Mouse (Mus musculus) stomach, postnatal 0 days (tissue): ENCODE results near the gene Xpo4. TPM values are rescaled to one million over a fixed set of nuclear protein-coding genes. Genes with fewer than 3 reads are reported as not detected.

Experiments used
- ATAC-seq: fragments of 200-750 bp; cut with Nextera tagmentation; 2 replicates; pipeline ENCODE4 v1.8.0; 2017; ENCODE audit not compliant: low FRiP score, low TSS enrichment
- DNase-seq: peaks from one replicate; pipeline ENCODE4 v3.0.0-alpha.2; 2016; ENCODE audit warnings: low spot score
- H3K27ac ChIP-seq: fragments of 300-500 bp; sonication (generic); replicated peaks from 2 replicates; pipeline ENCODE4 v1.5.1; 2014; ENCODE audit warnings: mild to moderate bottlenecking, control low read depth
- H3K27me3 ChIP-seq: fragments of 300-500 bp; sonication (generic); 2 replicates; pipeline ENCODE4 v1.6.1; 2014; ENCODE audit warnings: low read length; ENCODE audit not compliant: control insufficient read depth, insufficient read depth
- H3K36me3 ChIP-seq: fragments of 300-500 bp; sonication (generic); 2 replicates; pipeline ENCODE4 v1.6.1; 2014; ENCODE audit warnings: low read length, mixed read lengths; ENCODE audit not compliant: control insufficient read depth, insufficient read depth
- H3K4me1 ChIP-seq: fragments of 300-500 bp; sonication (generic); replicated peaks from 2 replicates; pipeline ENCODE4 v1.6.1; 2014; ENCODE audit warnings: antibody characterized with exemption; ENCODE audit not compliant: control insufficient read depth, insufficient read depth
- H3K4me2 ChIP-seq: fragments of 300-500 bp; sonication (generic); replicated peaks from 2 replicates; pipeline ENCODE4 v1.6.1; 2014; ENCODE audit warnings: low read depth, mild to moderate bottlenecking, control low read depth, moderate library complexity
- H3K4me3 ChIP-seq: fragments of 300-500 bp; sonication (generic); 2 replicates; pipeline ENCODE4 v1.5.1; 2014; ENCODE audit warnings: low read depth, low read length, control low read depth
- H3K9ac ChIP-seq: fragments of 300-500 bp; sonication (generic); 2 replicates; pipeline ENCODE4 v1.6.1; 2014; ENCODE audit warnings: mild to moderate bottlenecking, low read length, control low read depth, mixed read lengths
- H3K9me3 ChIP-seq: fragments of 300-500 bp; sonication (generic); 2 replicates; pipeline ENCODE4 v1.6.1; 2016; ENCODE audit warnings: low read length; ENCODE audit not compliant: control insufficient read depth
- CTCF ChIP-seq: IDR thresholded peaks from 2 replicates; pipeline ENCODE4 v1.5.1; 2016; ENCODE audit warnings: antibody characterized with exemption, low read depth, mild to moderate bottlenecking, moderate library complexity
- EP300 ChIP-seq: optimal IDR thresholded peaks from 2 replicates; pipeline ENCODE3; 2016; ENCODE audit warnings: antibody characterized with exemption
- WGBS: fragments of 180-500 bp; shearing (Covaris S2); extraction: QIAGEN DNeasy Blood & Tissue Kit; methylation state at CpG from one replicate; pipeline ENCODE4 v1.1.7; 2014; 5-methylcytosine and 5-hydroxymethylcytosine counted together
- polyA plus RNA-seq: library from polyadenylated mRNA; unstranded; fragments of >200 nt; fragmentation: Nextera tagmentation; extraction: Ambion mirVana; gene quantifications from 2 replicates; pipeline ENCODE4 v1.2.1, GENCODE M21; 2015

Gene Xpo4
- polyA plus RNA-seq, 1 experiment from 2014 or later: 7.9 TPM

DNA sequence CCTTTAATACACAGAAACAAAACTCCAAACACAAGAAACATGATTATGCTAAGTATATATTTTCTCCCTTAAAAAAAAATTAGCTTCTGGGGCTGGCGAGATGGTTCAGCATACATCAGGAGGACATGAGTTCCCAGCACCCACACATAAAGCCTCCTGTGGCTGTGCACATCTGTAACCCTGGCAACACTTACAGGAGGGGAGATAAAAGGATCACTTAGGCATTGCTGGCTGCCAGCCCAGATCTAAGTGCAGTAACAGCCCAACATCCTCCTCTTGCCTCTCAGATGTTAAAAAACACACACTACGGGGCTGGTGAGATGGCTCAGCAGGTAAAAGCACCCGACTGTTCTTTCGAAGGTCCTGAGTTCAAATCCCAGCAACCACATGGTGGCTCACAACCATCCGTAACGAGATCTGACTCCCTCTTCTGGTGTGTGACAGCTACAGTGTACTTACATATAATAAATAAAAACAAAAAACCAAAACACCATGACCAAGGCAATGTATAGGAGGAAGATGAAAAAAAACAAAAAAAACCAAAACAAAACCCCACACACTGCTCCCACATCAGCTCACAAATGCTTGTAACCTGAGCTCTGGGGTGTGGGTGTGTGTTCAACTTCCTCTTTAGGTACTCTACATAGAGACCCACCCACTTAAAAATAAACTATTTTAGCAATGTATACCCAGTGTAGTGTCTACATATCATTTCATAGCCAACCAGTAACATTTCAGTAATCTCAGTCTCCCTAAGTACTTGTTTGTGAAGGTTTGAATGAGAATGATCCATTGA is 90.2 kb downstream of the Xpo4 start:
- Histone ChIP-seq H3K4me3 (no peak overlapping the region), H3K27me3 (no peaks in the 10 kb centered on the region), H3K4me1 (no peaks in the 10 kb centered on the region), H3K9me3 (no peaks in the 10 kb centered on the region), H3K4me2 (no peak overlapping the region), H3K9ac (no peak overlapping the region), H3K27ac (no peak overlapping the region), H3K36me3 (0 out of 2 replicates have a peak, but pooled peaks cover 2% of the 10 kb centered on the region)
- ATAC-seq (no peak), DNase-seq (no peak)
- WGBS: 82% methylated on average over 6 of the region's 6 CpGs
- TF ChIP-seq EP300: no peak
- TF ChIP-seq CTCF: no peak

DNA sequence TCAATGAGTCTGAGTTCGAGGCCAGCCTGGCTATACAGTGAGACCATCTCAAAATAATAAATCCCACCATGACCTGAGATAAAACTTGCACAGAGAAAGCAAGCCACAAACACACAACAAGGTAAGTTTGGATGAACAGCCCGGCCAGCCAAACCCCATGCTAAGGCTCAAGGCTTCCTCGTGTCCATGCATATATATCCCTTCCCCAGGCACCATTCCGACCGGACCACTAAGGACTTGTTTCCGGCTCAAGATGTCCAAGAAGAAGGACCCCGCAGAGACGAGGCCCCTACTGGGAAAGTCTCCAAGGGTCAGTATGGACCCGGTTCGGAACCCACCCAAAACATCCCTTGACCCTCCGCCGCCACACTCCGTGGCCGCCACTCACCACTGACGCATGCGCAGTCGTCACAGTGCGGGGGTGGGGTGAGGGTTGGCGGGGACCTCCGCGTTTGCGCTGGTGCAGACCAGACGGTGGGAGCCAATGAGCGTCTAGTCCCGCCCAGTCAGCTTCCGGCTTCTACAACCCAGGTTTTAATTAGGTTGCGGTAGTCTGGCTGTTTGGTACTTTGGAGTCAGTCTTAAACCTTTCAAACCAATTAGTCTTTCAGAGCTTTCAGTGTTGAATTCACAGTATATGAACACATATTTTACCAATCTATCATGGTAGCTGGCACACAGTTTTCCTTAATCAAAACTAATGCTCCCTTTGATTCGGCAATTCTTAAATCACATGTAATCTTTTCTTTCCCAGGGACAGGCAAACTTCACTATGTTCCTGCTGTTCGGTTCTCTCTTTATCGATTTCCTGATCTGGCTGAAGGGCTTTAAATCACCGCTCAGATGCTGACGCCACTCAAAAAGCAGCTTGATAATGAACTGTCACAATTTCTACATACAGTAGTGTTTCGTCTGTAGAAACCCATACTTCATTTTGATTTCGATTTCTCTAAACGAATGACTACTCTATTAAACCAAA is 93.8 kb downstream of the Xpo4 start, which contains the start of gene Eef1akmt1:
Eef1akmt1 (minus strand) TSS at position 458 of the 979 bp plus-strand sequence.
- 7% methylated on average over 35 of the region's 35 CpGs for WGBS
- no peaks in the 10 kb centered on the region for H3K36me3 ChIP-seq
- peak within 1 kb of the TSS; percentile 62 for H3K4me3 ChIP-seq
- no peaks in the 10 kb centered on the region for H3K4me1 ChIP-seq
- H3K9me3 ChIP-seq: no peaks in the 10 kb centered on the region
- DNase-seq: peak; percentile 96
- peak; percentile 99 for ATAC-seq
- H3K4me2 ChIP-seq: peak within 1 kb of the TSS; percentile 60
- no peak for TF ChIP-seq CTCF
- no peak for TF ChIP-seq EP300
- peak within 1 kb of the TSS; percentile 81 for H3K27ac ChIP-seq
- H3K9ac ChIP-seq: peak within 1 kb of the TSS; percentile 81
- no peaks in the 10 kb centered on the region for H3K27me3 ChIP-seq

DNA sequence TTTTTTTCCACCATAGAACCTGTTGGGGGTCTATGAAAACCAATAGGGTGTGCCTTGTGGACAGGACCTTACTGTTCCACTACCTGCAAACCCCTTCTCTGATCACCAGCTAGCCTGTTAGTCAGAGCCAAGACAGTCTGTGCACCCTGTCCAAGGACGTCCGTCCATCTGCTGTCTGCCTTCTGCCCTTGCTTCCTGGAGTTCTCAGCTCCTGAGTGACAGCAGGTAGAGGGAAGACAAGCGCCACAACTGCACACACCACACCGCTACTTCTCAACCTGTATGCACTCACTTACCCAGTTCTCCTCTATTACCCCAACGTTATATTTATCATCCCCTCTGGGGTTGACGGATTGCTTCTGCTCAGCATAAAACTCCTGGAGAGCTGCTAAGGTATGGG is 99.6 kb downstream of the Xpo4 start:
- ATAC-seq (no peak), DNase-seq (no peak)
- H3K9ac ChIP-seq: no peak overlapping the region
- no peaks in the 10 kb centered on the region for H3K27me3 ChIP-seq
- H3K4me3 ChIP-seq: no peak overlapping the region
- WGBS: 77% methylated on average over 6 of the region's 6 CpGs
- TF ChIP-seq EP300 (no peak), CTCF (no peak)
- no peak overlapping the region for H3K4me2 ChIP-seq
- no peaks in the 10 kb centered on the region for H3K9me3 ChIP-seq
- no peaks in the 10 kb centered on the region for H3K4me1 ChIP-seq
- no peak overlapping the region for H3K27ac ChIP-seq
- H3K36me3 ChIP-seq: no peaks in the 10 kb centered on the region

DNA sequence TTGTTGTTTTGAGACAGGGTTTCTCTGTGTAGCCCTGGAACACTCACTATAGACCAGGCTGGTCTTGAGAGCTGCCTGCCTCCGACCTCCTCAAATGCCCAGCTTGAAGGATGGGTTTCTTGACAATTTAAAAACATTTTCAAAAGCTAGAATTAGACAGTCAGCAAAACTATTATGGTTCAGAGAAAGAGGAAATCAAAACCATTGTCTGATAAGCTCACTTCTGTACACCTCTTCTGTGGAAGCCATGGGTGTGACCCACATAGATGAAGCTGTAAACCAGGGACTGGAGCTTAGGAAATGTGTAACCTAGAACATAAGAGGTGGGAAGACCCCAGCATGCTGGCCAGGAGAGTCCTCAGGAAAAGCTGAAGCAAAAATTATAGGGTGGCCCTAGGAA is 108.3 kb downstream of the Xpo4 start:
- Histone ChIP-seq H3K4me1 (no peaks in the 10 kb centered on the region), H3K27ac (no peak overlapping the region), H3K36me3 (no peaks in the 10 kb centered on the region), H3K9ac (no peak overlapping the region), H3K4me3 (no peak overlapping the region), H3K4me2 (no peak overlapping the region), H3K27me3 (no peaks in the 10 kb centered on the region), H3K9me3 (no peaks in the 10 kb centered on the region)
- TF ChIP-seq EP300: no peak
- TF ChIP-seq CTCF: no peak
- ATAC-seq (no peak), DNase-seq (no peak)
- 84% methylated on average over 1 of the region's 1 CpGs for WGBS

DNA sequence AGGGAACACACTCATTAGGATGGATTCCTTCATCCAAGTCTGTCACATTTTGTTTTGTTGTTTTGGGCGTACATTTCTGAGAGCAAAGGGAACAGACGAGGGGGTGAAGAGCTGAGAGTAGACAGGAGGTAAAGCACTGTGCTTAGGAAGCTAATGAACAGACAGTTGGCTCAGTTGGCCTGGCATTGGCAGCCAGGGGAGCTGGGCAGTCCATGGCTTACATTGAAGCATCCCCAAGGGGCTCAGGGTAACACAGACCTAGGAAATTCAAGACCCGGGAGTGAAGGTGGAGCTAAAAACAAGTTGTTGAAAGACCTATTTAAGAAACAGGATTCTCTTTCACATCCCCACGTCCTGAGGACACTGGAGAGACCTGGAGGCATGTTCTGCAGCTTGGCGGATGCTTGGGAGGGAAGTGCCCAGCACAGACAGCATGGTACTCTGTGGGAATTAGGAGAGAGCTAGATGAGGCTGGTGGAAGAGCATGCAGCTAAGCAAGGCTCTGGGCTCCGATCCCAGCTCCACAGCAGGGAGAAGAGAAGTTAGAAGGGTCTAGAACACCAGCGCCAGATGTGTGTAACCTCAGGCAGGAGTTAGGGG is 109.7 kb downstream of the Xpo4 start:
- 85% methylated on average over 7 of the region's 7 CpGs for WGBS
- no peaks in the 10 kb centered on the region for H3K9me3 ChIP-seq
- no peak overlapping the region for H3K9ac ChIP-seq
- no peak for DNase-seq
- no peaks in the 10 kb centered on the region for H3K4me1 ChIP-seq
- H3K27ac ChIP-seq: no peak overlapping the region
- ATAC-seq: no peak
- no peak overlapping the region for H3K4me2 ChIP-seq
- no peaks in the 10 kb centered on the region for H3K27me3 ChIP-seq
- H3K36me3 ChIP-seq: no peaks in the 10 kb centered on the region
- H3K4me3 ChIP-seq: no peak overlapping the region
- TF ChIP-seq CTCF (no peak), EP300 (no peak)
